In the genomic region with DNA sequence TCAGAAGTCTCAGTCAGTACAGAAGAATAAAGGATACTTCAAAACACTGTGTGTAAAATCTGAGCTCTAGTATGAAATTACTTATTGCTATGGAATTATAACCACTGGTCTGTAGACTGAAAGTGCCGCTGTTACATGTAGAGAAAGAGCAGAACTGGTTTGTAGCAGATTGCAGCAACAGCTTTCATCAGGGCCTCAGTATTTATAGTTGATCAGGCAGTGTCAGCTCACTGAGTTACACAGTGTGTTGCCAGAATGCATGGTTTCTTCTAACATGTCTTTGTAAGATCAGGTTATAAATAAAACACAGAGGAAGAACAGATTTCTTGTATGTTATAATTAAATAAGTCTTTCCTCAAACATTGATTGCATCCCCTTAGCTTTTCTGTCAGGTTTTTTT, we compare ENCODE assay signal across 10 mouse cellular contexts.
"Had no signal": no experiment of that assay in that cellular context is flagged by ENCODE, and none has a peak within 500 bp of the region (broad histone marks: within the 10 kb centered on the region; RNA-seq: fewer than 3 reads in every experiment).

No protein-coding gene starts in this region.

- DNase-seq: kidney, postnatal 10 days; layer of hippocampus, postnatal 36 days; liver; liver, embryonic 13.5 days; liver, postnatal 0 days; lung, postnatal 14 days; right cerebral cortex, adult 18-20 months; right cerebral cortex, postnatal 25 days; thymus, postnatal 4 days had no signal

- ATAC-seq: liver, postnatal 0 days; midbrain, embryonic 13.5 days had no signal
